In genomic region chr7:43685088-43685487, GRCm38 (mm10) we compare ENCODE assay signal across 31 mouse cellular contexts. TPM values are rescaled to one million over a fixed set of nuclear protein-coding genes. Genes with fewer than 3 reads are reported as not detected.
DNase-seq lines count a peak whose midpoint lies in the region; ATAC-seq lines count a peak whose summit lies in the region.
"Had no signal": no experiment of that assay in that cellular context is flagged by ENCODE, and none has a peak within 500 bp of the region (broad histone marks: within the 10 kb centered on the region; RNA-seq: fewer than 3 reads in every experiment).

No protein-coding gene starts in this region.

- peak; percentile 41 for DNase-seq in heart, adult 8-10 months (ENCODE audit: low spot score)
- DNase-seq in heart, postnatal 14 days = no peak
- peak; percentile 60 for DNase-seq in ZHBTc4 (ENCODE audit: low read depth, low spot score)
- DNase-seq in lung, postnatal 4 days = peak; percentile 30 to 50
- DNase-seq in adrenal gland, adult (ENCODE audit: inconsistent age in 2 of 2, low spot score in 1 of 2) = no peak
- no peak for DNase-seq in ovary, postnatal 14 days (ENCODE audit: low spot score)
- DNase-seq: adrenal gland, postnatal 36 days; B cell, adult 2 months; cerebellum, adult 11-12 months; cerebellum, postnatal 14 days; forebrain, postnatal 0 days; kidney, adult 8-10 months; kidney, postnatal 10 days; thymus, adult 2 months had no signal

- WGBS in lung, embryonic 16.5 days = 37% methylated on average over 7 of the region's 7 CpGs

- no peaks in the 10 kb centered on the region for H3K36me3 ChIP-seq in lung, embryonic 16.5 days (ENCODE audit: control insufficient read depth, insufficient read depth, low read length)
- H3K36me3 ChIP-seq: embryonic facial prominence, embryonic 12.5 days; intestine, embryonic 15.5 days; midbrain, embryonic 12.5 days; neural tube, embryonic 15.5 days had no signal

- no peak overlapping the region for H3K9ac ChIP-seq in lung, embryonic 16.5 days (ENCODE audit: low read length)
- H3K9ac ChIP-seq: embryonic facial prominence, embryonic 12.5 days; forebrain, postnatal 0 days; hindbrain, embryonic 14.5 days; intestine, embryonic 15.5 days; midbrain, embryonic 12.5 days; neural tube, embryonic 15.5 days had no signal

- H3K4me1 ChIP-seq in lung, embryonic 16.5 days (replicated peaks; ENCODE audit: control insufficient read depth, insufficient read depth, low read length) = peaks cover 6% of the 10 kb centered on the region
- H3K4me1 ChIP-seq: embryonic facial prominence, embryonic 12.5 days; intestine, embryonic 15.5 days; midbrain, embryonic 12.5 days; neural tube, embryonic 15.5 days had no signal

- H3K4me3 ChIP-seq in lung, embryonic 16.5 days (ENCODE audit: low read length) = no peak overlapping the region
- H3K4me3 ChIP-seq: embryonic facial prominence, embryonic 12.5 days; intestine, embryonic 15.5 days; midbrain, embryonic 12.5 days; neural tube, embryonic 15.5 days had no signal

- ATAC-seq in lung, embryonic 16.5 days (ENCODE audit: low read depth) = peak; percentile 55
- ATAC-seq: forebrain, postnatal 0 days had no signal

- no peaks in the 10 kb centered on the region for H3K27me3 ChIP-seq in lung, embryonic 16.5 days (ENCODE audit: control insufficient read depth, insufficient read depth, low read depth, low read length)
- H3K27me3 ChIP-seq: intestine, embryonic 15.5 days; midbrain, embryonic 12.5 days; neural tube, embryonic 15.5 days had no signal

- H3K9me3 ChIP-seq in lung, embryonic 16.5 days (ENCODE audit: control insufficient read depth, low read length) = no peaks in the 10 kb centered on the region
- H3K9me3 ChIP-seq: embryonic facial prominence, embryonic 12.5 days; intestine, embryonic 15.5 days; midbrain, embryonic 12.5 days; neural tube, embryonic 15.5 days had no signal

- no peak overlapping the region for H3K4me2 ChIP-seq in lung, embryonic 16.5 days (ENCODE audit: low read depth, low read length)
- H3K4me2 ChIP-seq: embryonic facial prominence, embryonic 12.5 days; hindbrain, embryonic 14.5 days; intestine, embryonic 15.5 days; midbrain, embryonic 12.5 days; neural tube, embryonic 15.5 days had no signal

- H3K27ac ChIP-seq in lung, embryonic 16.5 days (ENCODE audit: low read length) = no peak overlapping the region
- H3K27ac ChIP-seq: embryonic facial prominence, embryonic 12.5 days; hindbrain, embryonic 14.5 days; intestine, embryonic 15.5 days; midbrain, embryonic 12.5 days; neural tube, embryonic 15.5 days had no signal

- intact Hi-C loops in heart, postnatal 14 days (cut with DNase I) = no loop called here

RNA-seq across cellular contexts. Expression of gene Klk14, which starts 5.1 kb away (rescaled TPM):
- total RNA-seq in heart, adult 8-10 months (2022) = under 1 TPM in 3 of 4 experiments, not detected in 1; 0.27 to 0.49 (median 0.34) TPM
- total RNA-seq in heart, postnatal 14 days (2021) = not detected
- polyA plus RNA-seq in lung, embryonic 16.5 days (2015; fragmentation: Nextera tagmentation; extraction: Ambion mirVana) = not detected in 2 replicates
- total RNA-seq: adrenal gland, adult 18-20 months; adrenal gland, postnatal 36 days; forebrain, postnatal 0 days; gastrocnemius, postnatal 4 days; layer of hippocampus, postnatal 14 days; left cerebral cortex, postnatal 10 days; liver, adult 2 months; megakaryocyte progenitor cell, adult 5-6 weeks had no signal
- polyA plus RNA-seq: embryonic facial prominence, embryonic 12.5 days; forebrain, embryonic 11.5 days; forebrain, postnatal 0 days; heart, embryonic 16.5 days; hindbrain, embryonic 14.5 days; limb, embryonic 11.5 days; liver, adult 2 months; liver, embryonic 16.5 days; midbrain, embryonic 12.5 days; neural tube, embryonic 15.5 days had no signal

RNA-seq across cellular contexts. Expression of gene Ctu1, which starts 13.3 kb away (rescaled TPM):
- 1 to 10 TPM; 2.9 to 3.4 (median 3.1) TPM for total RNA-seq in heart, adult 8-10 months (2022)
- total RNA-seq in heart, postnatal 14 days (2021) = 1 to 10 TPM; 3.9 to 4.0 TPM
- 13.0 and 13.1 TPM in 2 replicates for polyA plus RNA-seq in lung, embryonic 16.5 days (2015; fragmentation: Nextera tagmentation; extraction: Ambion mirVana)

RNA-seq across cellular contexts. Expression of gene Siglece, which starts 25.1 kb away (rescaled TPM):
- 1 to 10 TPM in 3 of 4 experiments, under 1 TPM in 1; 0.75 to 1.6 (median 1.1) TPM for total RNA-seq in heart, adult 8-10 months (2022)
- total RNA-seq in heart, postnatal 14 days (2021) = 1 to 10 TPM; 1.2 TPM
- polyA plus RNA-seq in lung, embryonic 16.5 days (2015; fragmentation: Nextera tagmentation; extraction: Ambion mirVana) = 1.2 and 2.2 TPM in 2 replicates

RNA-seq across cellular contexts. Expression of gene Klk13, which starts 27.3 kb away (rescaled TPM):
- total RNA-seq in heart, adult 8-10 months (2022) = not detected
- not detected for total RNA-seq in heart, postnatal 14 days (2021)
- polyA plus RNA-seq in lung, embryonic 16.5 days (2015; fragmentation: Nextera tagmentation; extraction: Ambion mirVana) = 3.9 and 5.5 TPM in 2 replicates
- total RNA-seq: adrenal gland, postnatal 36 days; forebrain, postnatal 0 days; gastrocnemius, postnatal 4 days; layer of hippocampus, postnatal 14 days; left cerebral cortex, postnatal 10 days; liver, adult 2 months; megakaryocyte progenitor cell, adult 5-6 weeks had no signal
- polyA plus RNA-seq: hindbrain, embryonic 14.5 days; liver, adult 2 months; liver, embryonic 16.5 days; midbrain, embryonic 12.5 days; small intestine, adult 2 months had no signal

RNA-seq across cellular contexts. Expression of gene Ceacam18, which starts 50.6 kb away (rescaled TPM):
- not detected for total RNA-seq in heart, adult 8-10 months (2022)
- not detected for total RNA-seq in heart, postnatal 14 days (2021)
- polyA plus RNA-seq in lung, embryonic 16.5 days (2015; fragmentation: Nextera tagmentation; extraction: Ambion mirVana) = not detected in 2 replicates
- total RNA-seq: adrenal gland, adult 18-20 months; adrenal gland, postnatal 36 days; forebrain, postnatal 0 days; gastrocnemius, postnatal 4 days; liver, adult 2 months; megakaryocyte progenitor cell, adult 5-6 weeks had no signal
- polyA plus RNA-seq: embryonic facial prominence, embryonic 12.5 days; forebrain, embryonic 11.5 days; forebrain, postnatal 0 days; hindbrain, embryonic 14.5 days; limb, embryonic 11.5 days; liver, adult 2 months; midbrain, embryonic 12.5 days; neural tube, embryonic 15.5 days had no signal

Comparison
In these comparisons a context has a peak if more than half of its experiments do, and no peak if none do; other contexts are left out.
1. DNase-seq: peak in heart, adult 8-10 months (single experiment), ZHBTc4 (single experiment) and lung, postnatal 4 days (2 of 2); none in heart, postnatal 14 days (0 of 2), adrenal gland, adult (0 of 2) and ovary, postnatal 14 days (single experiment).